Mouse (Mus musculus) lung, adult 18-20 months (tissue): ENCODE data around the gene Olfr53.
"Not testable (repeated sequence)": the region's sequence is repeated elsewhere in the genome, so short reads cannot be mapped to it uniquely, and the experiment has no call there.

Experiments used
- DNase-seq, 2 experiments: peaks; one replicate each; pipeline ENCODE4 v3.0.0; 2022; ENCODE audit warnings: mixed read lengths in 2 of 2

Gene Olfr53

DNA sequence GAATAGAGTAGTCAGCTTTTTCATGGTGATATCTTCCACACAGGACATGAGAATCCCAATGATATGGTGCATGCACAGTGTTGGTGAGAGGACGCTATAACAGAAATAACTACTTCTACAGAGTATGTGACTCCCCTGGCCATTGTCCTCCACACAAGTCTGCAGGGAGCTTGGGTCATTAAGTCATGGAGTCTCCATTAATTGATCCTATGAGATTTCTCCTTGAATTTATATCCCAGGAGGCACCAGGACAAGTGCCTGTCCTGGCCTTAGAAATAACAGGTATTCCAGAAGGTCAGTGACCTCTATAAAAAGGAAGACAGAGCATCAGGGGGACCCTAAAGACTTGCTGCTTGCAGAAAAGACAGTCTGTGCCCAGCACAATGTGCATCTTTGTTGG, at the start of gene Olfr53:
Gene Olfr53 (plus strand): TSS at position 301 of the 400 bp plus-strand sequence.
- DNase-seq, result no peak

DNA sequence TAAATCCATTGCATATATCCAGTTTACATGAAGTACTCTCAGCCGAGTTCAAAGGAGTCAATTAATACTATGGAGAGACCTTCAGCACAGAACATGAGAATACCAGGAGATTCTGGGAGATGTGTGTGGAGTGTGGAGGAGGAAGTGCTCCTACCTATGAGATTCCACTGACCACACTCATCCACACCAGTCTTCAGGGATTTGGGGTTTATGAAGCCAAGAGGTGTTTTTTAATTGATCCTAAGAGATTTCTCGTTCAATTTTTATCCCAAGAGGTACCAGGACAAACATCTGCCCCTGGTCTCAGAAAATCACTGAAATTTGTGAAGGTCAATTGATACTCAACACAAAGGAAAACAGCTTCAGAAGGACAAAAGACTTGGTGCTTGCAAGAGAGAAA, 45.3 kb upstream of the Olfr53 start, which contains the start of gene Olfr46:
Gene Olfr46 (plus strand): TSS at position 301 of the 400 bp plus-strand sequence.
- DNase-seq, result not testable (repeated sequence)

- not testable (repeated sequence) for DNase-seq
Measured at GRCm38 (mm10) chr7:140628670-140629069, 17.6 kb upstream of the Olfr53 start, which contains the start of gene Olfr61. Gene Olfr61 (plus strand): TSS chr7:140628970.

GRCm38 (mm10) chr7:140630559-140630958, 15.7 kb upstream of the Olfr53 start:
- no peak for DNase-seq

GRCm38 (mm10) chr7:140659630-140660029, 13.4 kb downstream of the Olfr53 start, which contains the start of gene Olfr539:
Gene Olfr539 (plus strand): TSS chr7:140659930.
- DNase-seq, result no peak

DNA sequence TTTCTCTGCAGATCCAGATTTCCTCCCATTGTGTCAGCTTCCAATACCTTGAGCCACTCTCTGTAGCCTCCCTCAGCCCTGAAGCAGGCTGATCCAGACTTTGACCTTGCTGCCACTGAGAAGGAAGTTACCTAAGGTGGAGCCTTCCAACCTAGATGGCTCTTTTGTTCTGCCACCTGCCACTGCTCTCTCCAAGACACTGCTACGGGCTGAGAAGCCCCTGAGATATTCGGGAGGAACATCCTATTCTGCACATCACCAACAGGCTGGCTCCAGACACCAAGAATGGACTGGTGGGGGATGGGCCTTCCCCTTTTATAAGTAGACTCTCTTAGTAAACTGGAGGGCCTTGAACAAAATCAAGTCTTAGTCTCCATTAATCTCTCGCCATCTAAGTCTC, 24.4 kb downstream of the Olfr53 start:
- not testable (repeated sequence) for DNase-seq

- DNase-seq, result peak in 1 of 2 experiments; percentile 2
Measured at GRCm38 (mm10) chr7:140675863-140676262, 29.6 kb downstream of the Olfr53 start.

DNA sequence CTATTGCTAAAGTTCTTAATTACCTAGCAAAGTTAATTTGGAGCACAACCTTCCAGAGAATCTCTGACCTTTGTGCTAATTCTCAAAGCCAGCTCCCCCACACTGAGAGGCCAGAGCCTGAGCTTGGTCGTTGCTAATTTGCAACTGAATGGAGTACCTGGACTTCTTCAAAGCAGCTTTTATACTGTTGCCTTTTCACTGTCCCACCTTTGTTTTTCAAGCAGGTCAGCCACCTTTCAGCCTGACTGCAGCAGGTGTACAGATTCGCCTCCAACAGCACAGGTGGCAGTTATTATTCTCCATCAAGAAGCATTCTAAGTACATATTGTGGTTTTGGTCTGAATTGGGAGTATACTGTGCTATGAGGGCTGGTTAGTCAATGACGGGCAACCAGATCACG, 33.3 kb downstream of the Olfr53 start:
- not testable (repeated sequence) for DNase-seq

DNA sequence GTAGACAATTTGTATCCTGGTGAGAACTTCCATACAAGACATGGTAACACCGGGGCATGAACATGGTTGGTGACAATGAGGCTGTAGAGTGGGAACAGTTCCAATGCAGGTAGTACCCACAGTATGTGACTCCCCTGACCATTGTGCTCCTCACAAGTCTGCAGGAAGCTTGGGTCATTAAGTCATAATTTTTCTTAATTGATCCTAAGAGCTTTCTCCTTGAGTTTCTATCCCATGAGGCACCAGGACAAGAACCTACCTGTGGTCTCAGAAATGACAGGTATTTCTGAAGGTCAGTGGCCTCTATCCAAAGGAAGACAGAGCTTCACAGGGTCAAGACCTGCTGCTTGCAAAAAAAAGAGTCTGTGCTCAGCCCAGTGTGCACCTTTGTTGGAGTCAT, 35.4 kb downstream of the Olfr53 start, which contains the start of gene Olfr45:
Gene Olfr45 (plus strand): TSS at position 301 of the 400 bp plus-strand sequence.
- DNase-seq, result no peak

GRCm38 (mm10) chr7:140696967-140697366, 50.7 kb downstream of the Olfr53 start, which contains the start of gene Olfr541:
Gene Olfr541 (plus strand): TSS chr7:140697267.
- DNase-seq, result no peak
